Mouse (Mus musculus): ENCODE results near the gene Smok2a. TPM values are rescaled to one million over a fixed set of nuclear protein-coding genes. Genes with fewer than 3 reads are reported as not detected.
"Not testable (repeated sequence)": the region's sequence is repeated elsewhere in the genome, so short reads cannot be mapped to it uniquely, and the experiment has no call there.

The Smok2a gene
- total RNA-seq, 2 experiments from 2014 or later: not detected

DNA sequence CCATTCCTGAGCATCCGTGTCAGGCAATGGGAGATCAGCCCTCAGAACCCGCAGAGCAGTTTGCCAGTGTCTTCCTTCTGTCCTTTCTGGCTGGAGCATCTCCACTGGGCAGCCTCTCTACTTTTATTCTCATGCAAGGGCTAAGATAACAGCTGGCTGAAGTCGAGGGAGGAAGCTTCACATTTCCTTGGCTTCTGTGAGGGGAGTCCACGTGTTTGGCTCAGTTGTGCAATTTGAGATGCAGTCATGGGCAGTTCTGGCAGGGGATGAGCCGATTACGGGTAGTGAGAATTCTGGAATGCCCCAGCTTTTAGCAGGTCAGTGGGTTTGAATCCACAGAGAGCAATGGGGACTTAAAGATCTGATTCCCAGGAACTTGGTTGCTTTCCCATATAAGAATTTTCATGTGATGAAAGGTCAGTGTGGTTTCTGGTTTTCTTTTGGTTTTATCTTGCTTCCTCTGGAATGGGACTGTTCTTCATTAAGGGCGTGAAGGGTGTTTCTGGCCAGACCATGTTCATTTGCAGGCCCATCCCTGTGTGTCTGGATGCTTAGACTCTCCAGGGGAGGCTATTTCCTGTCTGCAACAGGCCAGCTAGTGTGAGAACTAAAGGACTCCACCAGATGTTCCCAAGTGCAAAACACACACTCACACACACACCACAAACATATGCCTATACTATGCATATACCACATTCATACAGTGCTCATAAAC lies 8.7 kb upstream of the Smok2a start:
- intact Hi-C loops (cut with DNase I): no loop called here
- DNase-seq: peak; percentile 31 to 61

GRCm38 (mm10) chr17:13214169-13214568 lies 6.8 kb upstream of the Smok2a start:
- DNase-seq: no peak
- intact Hi-C loops (cut with DNase I): no loop called here

DNA sequence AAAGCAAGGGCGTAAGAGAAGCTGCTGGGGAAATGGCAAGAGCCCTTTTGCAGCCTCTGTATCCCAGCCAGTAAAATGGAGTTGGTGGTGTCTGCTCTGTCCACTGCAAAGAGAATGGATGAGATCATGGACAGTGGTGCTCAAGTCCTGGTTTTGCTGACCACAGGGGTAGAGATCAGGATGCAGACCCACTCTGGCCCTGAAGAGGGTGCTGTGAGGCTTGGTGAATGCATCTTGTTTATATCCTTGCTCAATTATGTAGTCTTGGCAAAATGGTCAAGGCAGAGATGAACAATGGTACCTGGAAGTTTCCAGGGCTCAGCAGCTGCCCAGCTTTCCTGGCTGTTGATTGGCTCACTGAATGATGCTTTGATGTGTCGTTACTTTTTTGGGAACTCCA lies 5.4 kb upstream of the Smok2a start:
- DNase-seq: no peak
- intact Hi-C loops (cut with DNase I): no loop called here

- intact Hi-C loops (cut with DNase I); DNase-seq: not testable (repeated sequence)
Observed at GRCm38 (mm10) chr17:13221921-13222320, 933 bp downstream of the Smok2a start.

DNA sequence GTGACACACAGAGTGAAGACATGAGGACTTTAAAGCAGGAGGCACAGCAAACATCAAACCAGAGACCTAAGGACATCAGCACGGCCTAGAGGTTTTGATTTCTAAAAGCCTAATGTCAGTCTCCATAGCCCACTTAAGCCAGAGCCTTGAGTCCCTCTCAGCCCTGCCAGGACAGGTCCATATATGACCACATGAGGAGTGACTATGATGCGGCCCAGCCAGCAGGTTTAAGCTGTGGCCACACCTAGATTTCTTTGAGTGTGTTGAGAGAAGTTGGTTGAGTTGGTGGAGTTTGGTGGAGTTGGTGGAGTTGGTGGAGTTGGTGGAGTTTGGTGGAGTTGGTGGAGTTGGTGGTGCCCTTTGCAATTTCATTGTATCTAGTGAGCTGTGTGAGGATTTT lies 9.0 kb downstream of the Smok2a start, which contains the start of gene Smok2b:
TSS of gene Smok2b (plus strand) at position 301 of the 400 bp plus-strand sequence.
- intact Hi-C loops (cut with DNase I): not testable (repeated sequence)

DNA sequence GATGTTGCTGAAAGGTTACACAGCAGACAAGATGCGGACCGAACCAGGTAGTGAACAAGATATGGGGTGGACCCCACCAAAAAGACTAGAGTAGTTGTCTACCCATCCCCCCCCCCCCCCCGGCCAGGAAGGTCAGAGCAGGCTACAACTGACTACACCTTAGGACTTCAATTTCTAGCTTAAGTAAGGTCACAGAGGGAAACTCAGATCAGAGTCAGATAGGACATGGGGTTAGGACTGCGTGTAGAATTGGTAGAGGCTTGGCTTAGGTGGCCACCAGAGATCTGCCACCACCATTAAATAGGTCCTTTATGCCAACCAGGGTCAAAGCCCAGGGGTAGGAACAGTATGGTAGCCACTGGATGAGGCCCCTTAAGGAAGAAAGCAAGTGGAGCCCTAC lies 18.5 kb downstream of the Smok2a start:
- intact Hi-C loops (cut with DNase I); DNase-seq: not testable (repeated sequence)

More for the DNA sequence above, 9.0 kb downstream of the Smok2a start, which contains the start of gene Smok2b:
- not testable (repeated sequence) for DNase-seq

GRCm38 (mm10) chr17:13240807-13241727 lies 20.1 kb downstream of the Smok2a start:
- intact Hi-C loops (cut with DNase I); DNase-seq: not testable (repeated sequence)

GRCm38 (mm10) chr17:13254786-13255185 lies 33.8 kb downstream of the Smok2a start:
- DNase-seq; intact Hi-C loops (cut with DNase I): not testable (repeated sequence)

Other genes with a start within 250 kb of the Smok2a start
- 10 to 100 TPM; 32.3 to 33.9 TPM for gene Wtap, start 227.0 kb upstream of the Smok2a start, total RNA-seq (2021)
- gene Sod2, start 214.3 kb upstream of the Smok2a start, total RNA-seq (2021): 1,000 to 10,000 TPM; 1,043 to 1,108 TPM
- gene Gpr31b, start 168.9 kb upstream of the Smok2a start, total RNA-seq (2021): not detected
- not detected for gene Tcp10b, start 160.1 kb upstream of the Smok2a start, total RNA-seq (2021)
- not detected for gene Unc93a, start 89.4 kb upstream of the Smok2a start, total RNA-seq (2021)
- not detected for gene Smok2b, start 9.1 kb downstream of the Smok2a start, total RNA-seq (2021)
- gene Tcp10c, start 133.4 kb downstream of the Smok2a start, total RNA-seq (2021): not detected

All from heart, postnatal 36 days (tissue).